Mouse (Mus musculus) ES-E14 (cell line): Measurements from ENCODE around the gene Bcap31.

ENCODE experiments used
- HCFC1 ChIP-seq: IDR thresholded peaks from 2 replicates; pipeline ENCODE4 v1.6.1; 2012; ENCODE audit warnings: low read length, inconsistent platforms, borderline replicate concordance; ENCODE audit not compliant: insufficient read depth
- ZC3H11A ChIP-seq: IDR thresholded peaks from 2 replicates; pipeline ENCODE4 v1.6.1; 2012; ENCODE audit warnings: low read depth, mild to moderate bottlenecking, inconsistent platforms, low read length, borderline replicate concordance

DNA sequence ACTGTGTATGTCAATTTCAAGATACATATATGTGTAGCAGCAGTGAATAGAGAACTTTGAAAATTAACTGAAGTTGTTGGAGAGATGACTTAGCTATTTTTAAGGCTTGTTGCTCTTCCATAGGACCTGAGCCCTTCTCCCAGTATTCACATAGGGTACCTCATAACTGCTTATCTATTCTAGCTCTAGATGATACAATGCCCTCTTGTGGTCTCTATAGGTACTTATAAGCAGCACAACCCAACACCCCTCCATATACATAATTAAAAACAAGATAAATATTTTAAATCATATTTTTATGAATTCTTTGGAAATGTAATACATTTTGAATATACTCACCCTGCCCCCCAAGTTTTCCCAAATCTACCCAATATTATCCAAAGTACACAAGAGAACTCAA lies 52.8 kb downstream of the Bcap31 start:
- no peak for TF ChIP-seq ZC3H11A
- no peak for TF ChIP-seq HCFC1
